Mouse (Mus musculus) bone marrow, adult 2 months (tissue): ENCODE measurements around the gene Ttf2.

Experiments
- CTCF ChIP-seq: fragments of 200-500 bp; IDR thresholded peaks from 2 replicates; pipeline ENCODE4 v1.5.1; 2011; ENCODE audit warnings: low read length, control low read depth; ENCODE audit not compliant: control insufficient read depth, insufficient read depth
- POLR2A ChIP-seq: fragments of 200-500 bp; IDR thresholded peaks from 2 replicates; pipeline ENCODE4 v1.6.1; 2011; ENCODE audit warnings: low read depth, mild to moderate bottlenecking, control low read depth, low read length, borderline replicate concordance; ENCODE audit not compliant: control insufficient read depth

DNA sequence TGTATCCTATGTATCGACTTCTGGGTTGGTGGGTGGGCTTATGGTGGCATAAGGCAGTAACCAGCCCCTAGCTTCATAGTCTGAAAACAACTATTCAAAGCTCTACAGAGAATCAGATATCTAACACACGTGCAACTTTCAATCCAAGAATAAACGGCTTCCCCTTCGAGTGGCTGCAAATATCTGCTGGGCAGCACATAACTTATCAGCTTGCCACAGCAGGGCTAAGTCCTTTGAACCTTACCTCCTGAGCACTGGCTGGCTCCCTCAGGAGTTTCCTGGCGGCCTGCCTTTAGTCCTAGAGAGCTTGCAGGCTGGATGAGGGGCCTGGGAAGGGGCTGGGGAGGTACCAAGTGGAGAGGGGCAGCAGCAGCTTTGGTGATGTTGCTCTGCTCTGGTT, 8.5 kb downstream of the Ttf2 start:
- TF ChIP-seq CTCF (no peak), POLR2A (no peak)
